ENCODE assay signal across 9 mouse cellular contexts in genomic region chr10:125917436-125917871, GRCm38 (mm10). TPM values are rescaled to one million over a fixed set of nuclear protein-coding genes. Genes with fewer than 3 reads are reported as not detected.
DNase-seq lines count a peak whose midpoint lies in the region; ATAC-seq and TF ChIP-seq lines count a peak whose summit lies in the region.
"Had no signal": no experiment of that assay in that cellular context is flagged by ENCODE, and none has a peak within 500 bp of the region (broad histone marks: within the 10 kb centered on the region; RNA-seq: fewer than 3 reads in every experiment).

No protein-coding gene starts in this region.

- peak; percentile 2 to 7 for DNase-seq in cerebellum, postnatal 10 days
- no peak for DNase-seq in cerebellum, adult 11 months
- DNase-seq in limb, embryonic 14.5 days (ENCODE audit: low spot score), result peak; percentile 49
- DNase-seq in spleen, postnatal 4 days (ENCODE audit: low spot score in 2 of 2), result no peak
- no peak for DNase-seq in cerebellum, adult 9-10 months
- no peak for DNase-seq in thymus, postnatal 4 days
- DNase-seq: liver, embryonic 13.5 days had no signal

- ATAC-seq in forebrain, embryonic 13.5 days, result peak; percentile 55; the same call in 1 of the 2 replicates
- ATAC-seq in limb, embryonic 14.5 days (ENCODE audit: low FRiP score, low read depth), result peak; percentile 71

- H3K4me1 ChIP-seq in ES-Bruce4 (ENCODE audit: control insufficient read depth, insufficient read depth, low read length), result no peaks in the 10 kb centered on the region
- peaks cover 7% of the 10 kb centered on the region for H3K4me1 ChIP-seq in forebrain, embryonic 13.5 days
- peaks cover 22% of the 10 kb centered on the region for H3K4me1 ChIP-seq in limb, embryonic 14.5 days (ENCODE audit: control insufficient read depth, insufficient read depth, low read length)
- H3K4me1 ChIP-seq: liver, embryonic 13.5 days had no signal

- TF ChIP-seq CTCF in ES-Bruce4 (IDR thresholded peaks at IDR 0.05; ENCODE audit: low read depth, low read length), result no peak

- WGBS in forebrain, embryonic 13.5 days, result 16% methylated on average over 9 of the region's 9 CpGs
- 2% methylated on average over 9 of the region's 9 CpGs for WGBS in limb, embryonic 14.5 days

- no peak for TF ChIP-seq POLR2A in ES-Bruce4 (IDR thresholded peaks at IDR 0.05; ENCODE audit: insufficient read depth, low read length)
- no peak for TF ChIP-seq POLR2A in limb, embryonic 14.5 days (IDR thresholded peaks at IDR 0.05; ENCODE audit: borderline replicate concordance, extremely low read depth, insufficient read depth, insufficient read length)

- H3K9me3 ChIP-seq in ES-Bruce4 (replicated peaks; ENCODE audit: control insufficient read depth, insufficient read depth, low read length, poor library complexity, severe bottlenecking), result no peaks in the 10 kb centered on the region
- H3K9me3 ChIP-seq in forebrain, embryonic 13.5 days (replicated peaks), result no peaks in the 10 kb centered on the region
- no peaks in the 10 kb centered on the region for H3K9me3 ChIP-seq in limb, embryonic 14.5 days (ENCODE audit: control insufficient read depth, low read length)
- H3K9me3 ChIP-seq: liver, embryonic 13.5 days had no signal

- 0 out of 2 replicates have a peak overlapping the region, but pooled peaks have one; percentile 2 for H3K27ac ChIP-seq in ES-Bruce4 (ENCODE audit: insufficient read depth, low read length)
- no peak overlapping the region for H3K27ac ChIP-seq in forebrain, embryonic 13.5 days
- no peak overlapping the region for H3K27ac ChIP-seq in limb, embryonic 14.5 days (replicated peaks; ENCODE audit: low read depth, low read length)
- H3K27ac ChIP-seq: liver, embryonic 13.5 days had no signal

- peak overlapping the region; percentile 37; the same call in 1 of the 2 replicates for H3K4me2 ChIP-seq in forebrain, embryonic 13.5 days
- peak overlapping the region; percentile 41 for H3K4me2 ChIP-seq in limb, embryonic 14.5 days (replicated peaks; ENCODE audit: low read depth, low read length, severe bottlenecking)
- H3K4me2 ChIP-seq: liver, embryonic 13.5 days had no signal

- H3K4me3 ChIP-seq in ES-Bruce4 (ENCODE audit: low read depth, low read length), result no peak overlapping the region
- no peak overlapping the region for H3K4me3 ChIP-seq in forebrain, embryonic 13.5 days
- 0 out of 2 replicates have a peak overlapping the region, but pooled peaks have one; percentile 9 for H3K4me3 ChIP-seq in limb, embryonic 14.5 days (replicated peaks; ENCODE audit: low read length)
- H3K4me3 ChIP-seq: liver, embryonic 13.5 days had no signal

- TF ChIP-seq EP300 in ES-Bruce4 (IDR thresholded peaks at IDR 0.05; ENCODE audit: insufficient read depth, low read depth, low read length), result 0 out of 2 replicates have a peak, but pooled peaks have one; percentile 7

- H3K36me3 ChIP-seq in ES-Bruce4 (ENCODE audit: control insufficient read depth, insufficient read depth, low read length, poor library complexity, severe bottlenecking), result no peaks in the 10 kb centered on the region
- H3K36me3 ChIP-seq in forebrain, embryonic 13.5 days (ENCODE audit: poor library complexity, severe bottlenecking), result no peaks in the 10 kb centered on the region
- no peaks in the 10 kb centered on the region for H3K36me3 ChIP-seq in limb, embryonic 14.5 days (ENCODE audit: control insufficient read depth, insufficient read depth, low read length)
- H3K36me3 ChIP-seq: liver, embryonic 13.5 days had no signal

- no peak overlapping the region for H3K9ac ChIP-seq in ES-Bruce4 (ENCODE audit: low read depth, poor library complexity, severe bottlenecking)
- no peak overlapping the region for H3K9ac ChIP-seq in forebrain, embryonic 13.5 days
- H3K9ac ChIP-seq in limb, embryonic 14.5 days (ENCODE audit: low read depth, low read length, severe bottlenecking), result no peak overlapping the region
- H3K9ac ChIP-seq: liver, embryonic 13.5 days had no signal

- H3K27me3 ChIP-seq in ES-Bruce4 (ENCODE audit: control insufficient read depth, insufficient read depth, low read length, poor library complexity, severe bottlenecking), result no peaks in the 10 kb centered on the region
- no peaks in the 10 kb centered on the region for H3K27me3 ChIP-seq in forebrain, embryonic 13.5 days
- H3K27me3 ChIP-seq in limb, embryonic 14.5 days (ENCODE audit: control insufficient read depth, insufficient read depth, low read length), result no peaks in the 10 kb centered on the region
- H3K27me3 ChIP-seq: liver, embryonic 13.5 days had no signal

RNA-seq across cellular contexts. Expression of gene Lrig3, which starts 48.5 kb away (rescaled TPM):
- polyA plus RNA-seq in ES-Bruce4 (2011; ENCODE audit: insufficient read depth, insufficient read length, low read depth, missing spikeins), result 25.6 and 27.9 TPM in 2 replicates
- polyA plus RNA-seq in forebrain, embryonic 13.5 days (2015; fragmentation: Nextera tagmentation; extraction: Ambion mirVana), result 2.4 and 3.0 TPM in 2 replicates
- 84.9 and 106 TPM in 2 replicates for polyA plus RNA-seq in limb, embryonic 14.5 days (2012; rRNA removed)
- 47.0 and 61.6 TPM in 2 replicates for polyA plus RNA-seq in limb, embryonic 14.5 days (2014; fragmentation: Nextera tagmentation; extraction: Ambion mirVana)

Comparison
In these comparisons a context has a peak if more than half of its experiments do, and no peak if none do; other contexts are left out.
1. DNase-seq: peak in cerebellum, postnatal 10 days (2 of 2) and limb, embryonic 14.5 days (single experiment); none in cerebellum, adult 11 months (single experiment), spleen, postnatal 4 days (0 of 2), cerebellum, adult 9-10 months (single experiment) and thymus, postnatal 4 days (single experiment).